27 mouse cellular contexts compared by ENCODE assay signal in the genomic region with DNA sequence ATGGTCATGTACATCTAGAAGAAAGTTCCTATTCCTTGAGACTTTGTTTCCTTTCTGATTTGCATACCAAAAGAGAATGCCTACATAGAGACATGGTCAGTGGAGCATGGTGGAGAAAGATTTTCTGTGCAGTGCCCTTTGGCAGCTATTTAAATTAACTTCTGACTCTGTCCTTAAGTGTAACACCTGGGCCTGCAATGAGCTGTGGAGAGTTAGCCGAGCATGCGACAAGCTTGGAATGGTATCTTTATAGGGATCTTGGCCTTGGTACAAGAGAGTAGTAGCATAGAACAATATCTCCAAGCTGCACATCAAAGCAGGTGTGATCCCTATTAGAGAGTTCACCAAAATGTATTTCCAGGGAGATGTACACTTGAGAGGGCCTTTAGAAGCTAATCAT.
DNase-seq lines count a peak whose midpoint lies in the region; ATAC-seq and TF ChIP-seq lines count a peak whose summit lies in the region.
"Had no signal": no experiment of that assay in that cellular context is flagged by ENCODE, and none has a peak within 500 bp of the region (broad histone marks: within the 10 kb centered on the region; RNA-seq: fewer than 3 reads in every experiment).

No protein-coding gene starts in this region.

- no peak for TF ChIP-seq CTCF in hindbrain, postnatal 0 days (IDR thresholded peaks at IDR 0.05; ENCODE audit: low read depth)
- TF ChIP-seq CTCF in brain, embryonic 14.5 days (IDR thresholded peaks at IDR 0.05; ENCODE audit: borderline replicate concordance, extremely low read depth, insufficient read depth, insufficient read length) = no peak

- no peaks in the 10 kb centered on the region for H3K4me1 ChIP-seq in forebrain, embryonic 12.5 days
- peaks cover 5% of the 10 kb centered on the region; the same call in 1 of the 2 replicates for H3K4me1 ChIP-seq in forebrain, embryonic 13.5 days
- H3K4me1 ChIP-seq in hindbrain, postnatal 0 days (ENCODE audit: insufficient read depth, low read length) = no peaks in the 10 kb centered on the region
- H3K4me1 ChIP-seq in hindbrain, embryonic 16.5 days (ENCODE audit: control insufficient read depth, insufficient read depth, low read depth, low read length) = no peaks in the 10 kb centered on the region
- 0 out of 2 replicates have a peak, but pooled peaks cover 3% of the 10 kb centered on the region for H3K4me1 ChIP-seq in kidney, embryonic 16.5 days (ENCODE audit: insufficient read depth, low read length)
- H3K4me1 ChIP-seq: embryonic facial prominence, embryonic 10.5 days; embryonic facial prominence, embryonic 13.5 days; heart, embryonic 12.5 days; heart, embryonic 15.5 days; hindbrain, embryonic 10.5 days had no signal

- H3K36me3 ChIP-seq in forebrain, embryonic 12.5 days (replicated peaks) = no peaks in the 10 kb centered on the region
- no peaks in the 10 kb centered on the region for H3K36me3 ChIP-seq in forebrain, embryonic 13.5 days (ENCODE audit: poor library complexity, severe bottlenecking)
- no peaks in the 10 kb centered on the region for H3K36me3 ChIP-seq in hindbrain, postnatal 0 days (ENCODE audit: insufficient read depth, low read length)
- no peaks in the 10 kb centered on the region for H3K36me3 ChIP-seq in hindbrain, embryonic 16.5 days (ENCODE audit: control insufficient read depth, insufficient read depth, low read length)
- no peaks in the 10 kb centered on the region for H3K36me3 ChIP-seq in kidney, embryonic 16.5 days (ENCODE audit: insufficient read depth, low read length)
- H3K36me3 ChIP-seq: embryonic facial prominence, embryonic 10.5 days; embryonic facial prominence, embryonic 13.5 days; heart, embryonic 12.5 days; heart, embryonic 15.5 days; hindbrain, embryonic 10.5 days; hindbrain, embryonic 13.5 days had no signal

- no peak overlapping the region for H3K4me3 ChIP-seq in forebrain, embryonic 12.5 days (replicated peaks)
- H3K4me3 ChIP-seq in forebrain, embryonic 13.5 days = no peak overlapping the region
- H3K4me3 ChIP-seq in hindbrain, postnatal 0 days (ENCODE audit: low read length) = no peak overlapping the region
- H3K4me3 ChIP-seq in hindbrain, embryonic 16.5 days (ENCODE audit: low read length) = no peak overlapping the region
- H3K4me3 ChIP-seq in kidney, embryonic 16.5 days (ENCODE audit: low read length) = no peak overlapping the region
- H3K4me3 ChIP-seq: embryonic facial prominence, embryonic 10.5 days; embryonic facial prominence, embryonic 13.5 days; erythroblast, embryonic 14.5 days; heart, embryonic 12.5 days; heart, embryonic 15.5 days; hindbrain, embryonic 10.5 days; hindbrain, embryonic 13.5 days had no signal

- peak; percentile 14; the same call in 1 of the 2 replicates for ATAC-seq in forebrain, embryonic 12.5 days (ENCODE audit: low FRiP score)
- no peak for ATAC-seq in forebrain, embryonic 13.5 days
- ATAC-seq in hindbrain, postnatal 0 days = 0 out of 2 replicates have a peak, but pooled peaks have one; percentile 32
- ATAC-seq in hindbrain, embryonic 16.5 days = no peak
- ATAC-seq in kidney, embryonic 16.5 days (ENCODE audit: low FRiP score, low TSS enrichment) = peak; percentile 59

- no peaks in the 10 kb centered on the region for H3K27me3 ChIP-seq in forebrain, embryonic 12.5 days
- H3K27me3 ChIP-seq in forebrain, embryonic 13.5 days = no peaks in the 10 kb centered on the region
- H3K27me3 ChIP-seq in hindbrain, postnatal 0 days (ENCODE audit: insufficient read depth, low read length) = no peaks in the 10 kb centered on the region
- H3K27me3 ChIP-seq in hindbrain, embryonic 16.5 days (replicated peaks; ENCODE audit: control insufficient read depth, insufficient read depth, low read length) = no peaks in the 10 kb centered on the region
- H3K27me3 ChIP-seq in kidney, embryonic 16.5 days (ENCODE audit: insufficient read depth, low read length) = no peaks in the 10 kb centered on the region
- H3K27me3 ChIP-seq: embryonic facial prominence, embryonic 13.5 days; heart, embryonic 12.5 days; heart, embryonic 15.5 days; hindbrain, embryonic 13.5 days had no signal

- no peak for DNase-seq in hindbrain, postnatal 0 days (ENCODE audit: low spot score)
- DNase-seq in kidney, postnatal 10 days = no peak
- DNase-seq in brain, embryonic 14.5 days (ENCODE audit: low read depth) = peak; percentile 28
- DNase-seq in urinary bladder, postnatal 36 days (ENCODE audit: low spot score in 2 of 2) = no peak
- DNase-seq: adrenal gland, adult 2 months; adrenal gland, postnatal 14 days; B cell, adult 2 months; cerebellum, adult 11-12 months; cerebellum, adult 8-10 months; cerebellum, postnatal 10 days; cerebellum, postnatal 36 days; embryo, embryonic 11 days; gastrocnemius, postnatal 25 days; heart, adult 18-20 months; heart, postnatal 10 days; heart, postnatal 36 days had no signal

- 88% methylated on average over 2 of the region's 2 CpGs for WGBS in forebrain, embryonic 12.5 days
- WGBS in forebrain, embryonic 13.5 days = 76% methylated on average over 2 of the region's 2 CpGs
- 66% methylated on average over 2 of the region's 2 CpGs for WGBS in hindbrain, postnatal 0 days
- 75% methylated on average over 2 of the region's 2 CpGs for WGBS in hindbrain, embryonic 16.5 days
- WGBS in kidney, embryonic 16.5 days = 56% methylated on average over 2 of the region's 2 CpGs

- no peak overlapping the region for H3K27ac ChIP-seq in forebrain, embryonic 12.5 days
- H3K27ac ChIP-seq in forebrain, embryonic 13.5 days = no peak overlapping the region
- no peak overlapping the region for H3K27ac ChIP-seq in hindbrain, postnatal 0 days
- no peak overlapping the region for H3K27ac ChIP-seq in hindbrain, embryonic 16.5 days (ENCODE audit: low read depth, low read length)
- H3K27ac ChIP-seq in kidney, embryonic 16.5 days (ENCODE audit: low read length) = no peak overlapping the region
- H3K27ac ChIP-seq: embryonic facial prominence, embryonic 10.5 days; embryonic facial prominence, embryonic 13.5 days; heart, embryonic 15.5 days; hindbrain, embryonic 10.5 days; hindbrain, embryonic 13.5 days had no signal

- no peaks in the 10 kb centered on the region for H3K9me3 ChIP-seq in forebrain, embryonic 12.5 days
- no peaks in the 10 kb centered on the region for H3K9me3 ChIP-seq in forebrain, embryonic 13.5 days (replicated peaks)
- H3K9me3 ChIP-seq in hindbrain, postnatal 0 days (ENCODE audit: low read length) = no peaks in the 10 kb centered on the region
- no peaks in the 10 kb centered on the region for H3K9me3 ChIP-seq in hindbrain, embryonic 16.5 days (ENCODE audit: control insufficient read depth, low read length)
- H3K9me3 ChIP-seq in kidney, embryonic 16.5 days (ENCODE audit: low read length) = no peaks in the 10 kb centered on the region
- H3K9me3 ChIP-seq: embryonic facial prominence, embryonic 10.5 days; embryonic facial prominence, embryonic 13.5 days; heart, embryonic 12.5 days; heart, embryonic 15.5 days; hindbrain, embryonic 10.5 days; hindbrain, embryonic 13.5 days had no signal

- TF ChIP-seq POLR2A in brain, embryonic 14.5 days (IDR thresholded peaks at IDR 0.05; ENCODE audit: borderline replicate concordance, extremely low read depth, insufficient read depth, insufficient read length, poor library complexity, severe bottlenecking) = no peak

- H3K9ac ChIP-seq in forebrain, embryonic 12.5 days = no peak overlapping the region
- no peak overlapping the region for H3K9ac ChIP-seq in forebrain, embryonic 13.5 days
- H3K9ac ChIP-seq in hindbrain, postnatal 0 days (replicated peaks; ENCODE audit: low read length) = no peak overlapping the region
- no peak overlapping the region for H3K9ac ChIP-seq in hindbrain, embryonic 16.5 days (ENCODE audit: low read depth, low read length)
- no peak overlapping the region for H3K9ac ChIP-seq in kidney, embryonic 16.5 days (replicated peaks; ENCODE audit: low read length)
- H3K9ac ChIP-seq: embryonic facial prominence, embryonic 13.5 days; heart, embryonic 12.5 days; heart, embryonic 15.5 days; hindbrain, embryonic 13.5 days had no signal

- no peak overlapping the region for H3K4me2 ChIP-seq in forebrain, embryonic 12.5 days
- H3K4me2 ChIP-seq in forebrain, embryonic 13.5 days = no peak overlapping the region
- H3K4me2 ChIP-seq in hindbrain, postnatal 0 days (ENCODE audit: low read depth, low read length) = no peak overlapping the region
- no peak overlapping the region for H3K4me2 ChIP-seq in hindbrain, embryonic 16.5 days (ENCODE audit: low read length)
- H3K4me2 ChIP-seq in kidney, embryonic 16.5 days (replicated peaks; ENCODE audit: low read depth, low read length) = no peak overlapping the region
- H3K4me2 ChIP-seq: embryonic facial prominence, embryonic 13.5 days; heart, embryonic 12.5 days; heart, embryonic 15.5 days; hindbrain, embryonic 13.5 days had no signal

Comparison
In these comparisons a context has a peak if more than half of its experiments do, and no peak if none do; other contexts are left out.
1. ATAC-seq: peak in forebrain, embryonic 12.5 days (single experiment), hindbrain, postnatal 0 days (single experiment) and kidney, embryonic 16.5 days (single experiment); none in forebrain, embryonic 13.5 days (single experiment) and hindbrain, embryonic 16.5 days (single experiment).